Mouse (Mus musculus) midbrain, embryonic 10.5 days (tissue): ENCODE results near the gene Rps6kc1. TPM values are rescaled to one million over a fixed set of nuclear protein-coding genes. Genes with fewer than 3 reads are reported as not detected.
A peak's percentile ranks its signal among the peaks of the same experiment; 100 is the strongest.

Source experiments
- DNase-seq: peaks from one replicate; pipeline ENCODE4 v3.0.0-alpha.2; 2017; ENCODE audit warnings: low spot score
- H3K27ac ChIP-seq: fragments of 300-500 bp; sonication (generic); replicated peaks from 2 replicates; pipeline ENCODE4 v1.5.1; 2016; ENCODE audit warnings: mild to moderate bottlenecking
- H3K27me3 ChIP-seq: fragments of 300-500 bp; sonication (generic); 2 replicates; pipeline ENCODE4 v1.6.1; 2016; ENCODE audit warnings: low read depth, mild to moderate bottlenecking; ENCODE audit not compliant: poor library complexity, severe bottlenecking
- H3K36me3 ChIP-seq: fragments of 300-500 bp; sonication (generic); 2 replicates; pipeline ENCODE4 v1.6.1; 2016; ENCODE audit warnings: mild to moderate bottlenecking, moderate library complexity
- H3K4me1 ChIP-seq: fragments of 300-500 bp; sonication (generic); 2 replicates; pipeline ENCODE4 v1.6.1; 2016
- H3K4me3 ChIP-seq: fragments of 300-500 bp; sonication (generic); 2 replicates; pipeline ENCODE4 v1.5.1; 2016; ENCODE audit warnings: mild to moderate bottlenecking, moderate library complexity
- H3K9me3 ChIP-seq: fragments of 300-500 bp; sonication (generic); replicated peaks from 2 replicates; pipeline ENCODE4 v1.6.1; 2016; ENCODE audit warnings: mild to moderate bottlenecking
- WGBS: fragments of 180-500 bp; shearing (Covaris S2); methylation state at CpG from one replicate; pipeline ENCODE4 v1.1.7; 2016; 5-methylcytosine and 5-hydroxymethylcytosine counted together
- polyA plus RNA-seq: library from polyadenylated mRNA; unstranded; fragments of >200 nt; fragmentation: Nextera tagmentation; extraction: Ambion mirVana; gene quantifications from 2 replicates; pipeline ENCODE4 v1.2.1, GENCODE M21; 2016

Rps6kc1 gene
- polyA plus RNA-seq, 1 experiment from 2014 or later = 16.2 TPM

- Histone ChIP-seq H3K4me3 (no peak overlapping the region), H3K9me3 (no peaks in the 10 kb centered on the region), H3K27me3 (no peaks in the 10 kb centered on the region), H3K36me3 (peaks cover 69% of the 10 kb centered on the region), H3K27ac (no peak overlapping the region), H3K4me1 (no peaks in the 10 kb centered on the region)
- no peak for DNase-seq
- WGBS = 90% methylated on average over 6 of the region's 6 CpGs
These were observed 17.9 kb downstream of the Rps6kc1 start for GRCm38 (mm10) chr1:190893559-190894167.

DNA sequence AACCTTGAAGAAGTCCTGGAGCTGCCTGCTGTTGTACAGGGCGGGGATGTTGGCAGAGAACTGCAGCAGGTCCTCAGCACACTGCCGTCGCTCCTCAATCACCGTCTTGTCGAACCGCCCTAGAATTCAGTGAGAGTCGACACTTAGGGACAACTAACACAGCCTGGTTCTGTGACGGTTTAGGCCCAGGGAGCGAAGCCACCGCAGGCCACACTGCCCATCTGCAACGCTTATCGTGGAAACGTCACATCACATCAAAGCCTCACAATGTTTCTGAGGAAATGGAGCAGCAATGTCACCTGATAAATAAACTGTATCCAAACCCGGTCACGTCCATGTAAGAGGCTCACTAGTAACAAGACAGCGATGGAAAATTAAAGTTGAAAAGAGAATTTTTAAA lies 22.9 kb downstream of the Rps6kc1 start:
- Histone ChIP-seq H3K27me3 (no peaks in the 10 kb centered on the region), H3K4me1 (no peaks in the 10 kb centered on the region), H3K9me3 (no peaks in the 10 kb centered on the region), H3K36me3 (peaks cover 63% of the 10 kb centered on the region), H3K4me3 (no peak overlapping the region), H3K27ac (no peak overlapping the region)
- no peak for DNase-seq
- WGBS = 91% methylated on average over 16 of the region's 16 CpGs

DNA sequence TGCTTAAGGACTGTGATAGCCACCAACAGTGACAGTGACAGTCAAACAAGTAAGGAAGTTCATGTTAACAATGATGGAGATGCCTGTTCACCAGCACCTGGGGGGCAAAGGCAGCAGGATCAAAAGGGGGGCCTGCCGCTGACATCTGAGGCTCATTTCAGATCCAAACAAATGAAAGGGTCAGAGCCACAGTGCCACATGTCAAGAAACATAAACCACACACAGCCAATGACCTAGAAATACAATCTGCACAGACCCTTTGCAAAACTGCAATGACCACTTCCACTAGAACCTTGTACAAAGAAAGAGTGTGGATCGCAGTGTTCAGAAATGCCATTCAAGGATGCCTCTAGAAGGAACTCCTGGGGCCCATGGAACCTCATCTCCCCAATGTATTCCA lies 23.5 kb downstream of the Rps6kc1 start:
- Histone ChIP-seq H3K36me3 (peaks cover 69% of the 10 kb centered on the region), H3K27me3 (no peaks in the 10 kb centered on the region), H3K27ac (no peak overlapping the region), H3K4me3 (no peak overlapping the region), H3K9me3 (no peaks in the 10 kb centered on the region), H3K4me1 (no peaks in the 10 kb centered on the region)
- 82% methylated on average over 2 of the region's 2 CpGs for WGBS
- DNase-seq = no peak

- H3K36me3 ChIP-seq = peaks cover 60% of the 10 kb centered on the region
- no peaks in the 10 kb centered on the region for H3K27me3 ChIP-seq
- DNase-seq = no peak
- H3K9me3 ChIP-seq = no peaks in the 10 kb centered on the region
- H3K4me3 ChIP-seq = no peak overlapping the region
- no peak overlapping the region for H3K27ac ChIP-seq
- H3K4me1 ChIP-seq = no peaks in the 10 kb centered on the region
- WGBS = 92% methylated on average over 4 of the region's 4 CpGs
These were observed 25.6 kb downstream of the Rps6kc1 start for GRCm38 (mm10) chr1:190886014-190886413.

GRCm38 (mm10) chr1:190881422-190881821 lies 30.1 kb downstream of the Rps6kc1 start:
- H3K4me3 ChIP-seq = no peak overlapping the region
- peaks cover 41% of the 10 kb centered on the region for H3K36me3 ChIP-seq
- H3K27ac ChIP-seq = no peak overlapping the region
- H3K9me3 ChIP-seq = no peaks in the 10 kb centered on the region
- DNase-seq = peak; percentile 33
- H3K4me1 ChIP-seq = no peaks in the 10 kb centered on the region
- 3% methylated on average over 2 of the region's 2 CpGs for WGBS
- H3K27me3 ChIP-seq = no peaks in the 10 kb centered on the region

- no peak overlapping the region for H3K27ac ChIP-seq
- H3K9me3 ChIP-seq = no peaks in the 10 kb centered on the region
- 84% methylated on average over 6 of the region's 6 CpGs for WGBS
- no peaks in the 10 kb centered on the region for H3K27me3 ChIP-seq
- peaks cover 46% of the 10 kb centered on the region for H3K36me3 ChIP-seq
- no peak for DNase-seq
- no peak overlapping the region for H3K4me3 ChIP-seq
- H3K4me1 ChIP-seq = no peaks in the 10 kb centered on the region
These were observed 30.9 kb downstream of the Rps6kc1 start for GRCm38 (mm10) chr1:190880638-190881037.

DNA sequence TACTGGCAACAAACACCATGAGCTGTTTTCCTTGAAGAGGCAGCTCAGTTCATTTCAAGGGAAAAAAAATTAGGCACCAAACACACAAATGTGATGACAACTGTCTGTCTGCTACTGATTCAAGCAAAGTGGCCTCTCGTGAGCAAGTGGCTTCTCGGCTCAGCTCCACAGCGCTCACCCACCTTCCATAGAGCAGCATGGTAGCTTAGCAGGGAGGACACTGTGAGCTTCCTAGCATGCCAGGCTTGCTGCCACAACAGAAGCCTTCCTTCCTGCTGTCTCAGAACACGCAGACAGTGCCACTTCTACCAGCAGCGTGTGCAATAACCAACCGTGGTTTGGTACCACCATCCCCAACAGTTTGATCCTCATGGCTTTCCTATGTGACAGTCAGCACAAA lies 35.8 kb downstream of the Rps6kc1 start:
- H3K27me3 ChIP-seq = no peaks in the 10 kb centered on the region
- H3K9me3 ChIP-seq = no peaks in the 10 kb centered on the region
- WGBS = 91% methylated on average over 6 of the region's 6 CpGs

GRCm38 (mm10) chr1:190875089-190875488 lies 36.5 kb downstream of the Rps6kc1 start:
- WGBS = 95% methylated on average over 4 of the region's 4 CpGs
- no peak for DNase-seq

More for the DNA sequence above, 35.8 kb downstream of the Rps6kc1 start:
- Histone ChIP-seq H3K36me3 (peaks cover 44% of the 10 kb centered on the region), H3K4me1 (no peaks in the 10 kb centered on the region), H3K4me3 (no peak overlapping the region), H3K27ac (no peak overlapping the region)
- DNase-seq = no peak

GRCm38 (mm10) chr1:190871068-190871467 lies 40.5 kb downstream of the Rps6kc1 start:
- H3K36me3 ChIP-seq = peaks cover 53% of the 10 kb centered on the region
- 91% methylated on average over 12 of the region's 12 CpGs for WGBS

More at GRCm38 (mm10) chr1:190875089-190875488, 36.5 kb downstream of the Rps6kc1 start:
- H3K36me3 ChIP-seq = peaks cover 47% of the 10 kb centered on the region
- no peaks in the 10 kb centered on the region for H3K9me3 ChIP-seq
- no peak overlapping the region for H3K27ac ChIP-seq
- H3K4me3 ChIP-seq = no peak overlapping the region
- no peaks in the 10 kb centered on the region for H3K4me1 ChIP-seq
- H3K27me3 ChIP-seq = no peaks in the 10 kb centered on the region

GRCm38 (mm10) chr1:190869996-190870395 lies 41.6 kb downstream of the Rps6kc1 start:
- no peak overlapping the region for H3K4me3 ChIP-seq
- no peaks in the 10 kb centered on the region for H3K4me1 ChIP-seq
- H3K27me3 ChIP-seq = no peaks in the 10 kb centered on the region
- 93% methylated on average over 4 of the region's 4 CpGs for WGBS
- no peak overlapping the region for H3K27ac ChIP-seq
- peaks cover 55% of the 10 kb centered on the region for H3K36me3 ChIP-seq
- no peaks in the 10 kb centered on the region for H3K9me3 ChIP-seq
- DNase-seq = no peak

More at GRCm38 (mm10) chr1:190871068-190871467, 40.5 kb downstream of the Rps6kc1 start:
- no peaks in the 10 kb centered on the region for H3K4me1 ChIP-seq
- no peaks in the 10 kb centered on the region for H3K27me3 ChIP-seq
- DNase-seq = no peak
- no peak overlapping the region for H3K27ac ChIP-seq
- no peaks in the 10 kb centered on the region for H3K9me3 ChIP-seq
- H3K4me3 ChIP-seq = no peak overlapping the region

GRCm38 (mm10) chr1:190868790-190869189 lies 42.8 kb downstream of the Rps6kc1 start:
- Histone ChIP-seq H3K4me1 (no peaks in the 10 kb centered on the region), H3K27me3 (no peaks in the 10 kb centered on the region), H3K27ac (no peak overlapping the region), H3K36me3 (peaks cover 53% of the 10 kb centered on the region), H3K9me3 (no peaks in the 10 kb centered on the region), H3K4me3 (no peak overlapping the region)
- no peak for DNase-seq
- whole genome bisulfite sequencing = 95% methylated on average over 3 of the region's 3 CpGs

GRCm38 (mm10) chr1:190861626-190862025 lies 49.9 kb downstream of the Rps6kc1 start:
- Histone ChIP-seq H3K4me1 (no peaks in the 10 kb centered on the region), H3K27ac (no peak overlapping the region), H3K36me3 (peaks cover 15% of the 10 kb centered on the region), H3K9me3 (no peaks in the 10 kb centered on the region), H3K27me3 (no peaks in the 10 kb centered on the region), H3K4me3 (no peak overlapping the region)
- no peak for DNase-seq
- 92% methylated on average over 5 of the region's 5 CpGs for WGBS

GRCm38 (mm10) chr1:190854465-190854864 lies 57.1 kb downstream of the Rps6kc1 start:
- Histone ChIP-seq H3K9me3 (no peaks in the 10 kb centered on the region; the same call in 1 of the 2 replicates), H3K27me3 (no peaks in the 10 kb centered on the region), H3K27ac (no peak overlapping the region), H3K36me3 (peaks cover 11% of the 10 kb centered on the region), H3K4me1 (no peaks in the 10 kb centered on the region; the same call in 1 of the 2 replicates), H3K4me3 (no peak overlapping the region)
- no peak for DNase-seq
- WGBS = 81% methylated on average over 3 of the region's 3 CpGs
